Mouse (Mus musculus): ENCODE measurements around the gene Hnrnpa3. TPM values are rescaled to one million over a fixed set of nuclear protein-coding genes. Genes with fewer than 3 reads are reported as not detected.

Gene Hnrnpa3
- total RNA-seq, 1 experiment from 2014 or later = 208 TPM

- ATAC-seq (ENCODE audit: extremely low read depth, insufficient number of reproducible peaks, low FRiP score, poor library complexity, severe bottlenecking) = no peak
Observed at GRCm38 (mm10) chr2:75695676-75696350, 36.8 kb downstream of the Hnrnpa3 start.

- ATAC-seq (ENCODE audit: extremely low read depth, insufficient number of reproducible peaks, low FRiP score, poor library complexity, severe bottlenecking) = no peak
Observed at GRCm38 (mm10) chr2:75696371-75696770, 37.3 kb downstream of the Hnrnpa3 start.

- ATAC-seq (ENCODE audit: extremely low read depth, insufficient number of reproducible peaks, low FRiP score, poor library complexity, severe bottlenecking) = no peak
Observed at GRCm38 (mm10) chr2:75697222-75697621, 38.2 kb downstream of the Hnrnpa3 start.

GRCm38 (mm10) chr2:75698007-75698406 lies 38.9 kb downstream of the Hnrnpa3 start:
- peak; percentile 65 for ATAC-seq (ENCODE audit: extremely low read depth, insufficient number of reproducible peaks, low FRiP score, poor library complexity, severe bottlenecking)

DNA sequence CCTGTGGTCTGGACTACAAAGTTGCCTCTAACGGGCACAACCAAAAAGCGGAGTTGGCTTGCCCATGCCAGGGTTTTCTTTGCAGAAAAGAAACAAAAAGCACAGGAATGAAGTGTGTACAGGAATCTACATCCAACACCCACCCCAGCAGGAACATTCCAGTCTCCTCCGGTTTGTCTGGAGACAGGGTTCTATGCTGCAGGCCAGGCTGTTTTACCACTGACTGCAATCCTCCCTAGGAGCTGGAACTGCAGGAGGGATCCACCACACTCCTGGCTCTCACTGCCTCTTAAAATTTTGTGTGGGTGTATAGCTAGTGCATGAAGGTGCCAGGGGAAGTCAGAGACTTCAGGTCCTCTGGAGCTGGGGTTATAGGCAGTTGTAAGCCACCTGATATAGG lies 39.8 kb downstream of the Hnrnpa3 start:
- ATAC-seq (ENCODE audit: extremely low read depth, insufficient number of reproducible peaks, low FRiP score, poor library complexity, severe bottlenecking) = no peak

DNA sequence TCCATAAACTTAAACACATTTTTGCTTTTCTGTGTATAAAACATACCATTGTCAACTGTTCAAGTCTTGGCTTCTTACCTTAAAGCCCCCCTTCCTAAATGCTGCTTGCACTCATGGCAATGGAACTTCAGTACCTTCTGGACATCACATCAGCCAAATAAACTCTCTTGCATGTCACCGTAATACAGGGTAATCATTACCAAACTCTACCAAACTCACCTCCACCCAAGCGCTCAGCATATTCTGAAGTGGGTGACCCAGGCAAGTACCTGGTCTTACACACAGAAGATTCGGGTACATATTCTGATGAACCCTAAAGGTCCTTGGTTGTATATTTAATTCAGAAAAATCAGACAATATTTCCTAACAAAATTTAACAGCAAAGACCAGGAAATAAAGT lies 41.5 kb downstream of the Hnrnpa3 start:
- ATAC-seq (ENCODE audit: extremely low read depth, insufficient number of reproducible peaks, low FRiP score, poor library complexity, severe bottlenecking) = no peak

GRCm38 (mm10) chr2:75701207-75701606 lies 42.1 kb downstream of the Hnrnpa3 start:
- ATAC-seq (ENCODE audit: extremely low read depth, insufficient number of reproducible peaks, low FRiP score, poor library complexity, severe bottlenecking) = no peak

DNA sequence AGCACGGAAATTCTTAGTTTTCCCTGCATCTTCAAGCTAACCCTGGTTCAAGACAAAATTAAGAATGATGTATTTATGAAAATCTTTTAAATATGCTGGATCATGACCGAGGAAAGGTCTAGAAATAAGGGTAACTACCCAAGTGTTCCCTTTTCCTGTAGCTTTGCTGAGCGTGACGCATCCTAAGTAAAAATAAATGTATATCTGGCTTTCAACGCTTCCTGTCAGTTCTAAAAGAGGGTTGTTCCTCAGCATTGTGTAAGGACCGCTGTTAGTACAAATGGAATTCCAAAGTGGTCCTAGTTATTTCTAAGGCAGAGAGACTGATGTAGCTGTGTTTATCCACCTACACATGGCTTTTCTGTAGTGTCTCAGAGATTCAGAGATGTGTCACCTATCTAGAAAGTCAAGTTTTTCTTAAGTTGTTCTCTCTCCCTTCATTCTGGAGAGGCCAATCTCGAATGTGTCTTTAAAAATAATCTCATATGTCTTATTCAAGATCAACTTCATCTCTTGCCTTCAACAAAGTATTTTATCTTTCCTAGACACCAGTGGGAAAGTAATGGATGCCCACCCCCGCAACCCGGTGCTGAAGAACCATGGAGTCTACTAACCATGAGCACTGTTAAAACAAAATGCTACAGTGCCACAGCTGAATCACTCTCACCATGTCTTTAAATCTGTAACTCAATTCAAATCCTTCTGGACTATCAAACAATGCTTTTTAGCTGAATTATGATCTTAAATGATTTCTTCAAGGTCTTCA lies 42.9 kb downstream of the Hnrnpa3 start:
- ATAC-seq (ENCODE audit: extremely low read depth, insufficient number of reproducible peaks, low FRiP score, poor library complexity, severe bottlenecking) = no peak

- ATAC-seq (ENCODE audit: extremely low read depth, insufficient number of reproducible peaks, low FRiP score, poor library complexity, severe bottlenecking) = no peak
Observed at GRCm38 (mm10) chr2:75702588-75702976, 43.5 kb downstream of the Hnrnpa3 start.

- peak; percentile 45 for ATAC-seq (ENCODE audit: extremely low read depth, insufficient number of reproducible peaks, low FRiP score, poor library complexity, severe bottlenecking)
Observed at GRCm38 (mm10) chr2:75703375-75704181, 44.5 kb downstream of the Hnrnpa3 start.

DNA sequence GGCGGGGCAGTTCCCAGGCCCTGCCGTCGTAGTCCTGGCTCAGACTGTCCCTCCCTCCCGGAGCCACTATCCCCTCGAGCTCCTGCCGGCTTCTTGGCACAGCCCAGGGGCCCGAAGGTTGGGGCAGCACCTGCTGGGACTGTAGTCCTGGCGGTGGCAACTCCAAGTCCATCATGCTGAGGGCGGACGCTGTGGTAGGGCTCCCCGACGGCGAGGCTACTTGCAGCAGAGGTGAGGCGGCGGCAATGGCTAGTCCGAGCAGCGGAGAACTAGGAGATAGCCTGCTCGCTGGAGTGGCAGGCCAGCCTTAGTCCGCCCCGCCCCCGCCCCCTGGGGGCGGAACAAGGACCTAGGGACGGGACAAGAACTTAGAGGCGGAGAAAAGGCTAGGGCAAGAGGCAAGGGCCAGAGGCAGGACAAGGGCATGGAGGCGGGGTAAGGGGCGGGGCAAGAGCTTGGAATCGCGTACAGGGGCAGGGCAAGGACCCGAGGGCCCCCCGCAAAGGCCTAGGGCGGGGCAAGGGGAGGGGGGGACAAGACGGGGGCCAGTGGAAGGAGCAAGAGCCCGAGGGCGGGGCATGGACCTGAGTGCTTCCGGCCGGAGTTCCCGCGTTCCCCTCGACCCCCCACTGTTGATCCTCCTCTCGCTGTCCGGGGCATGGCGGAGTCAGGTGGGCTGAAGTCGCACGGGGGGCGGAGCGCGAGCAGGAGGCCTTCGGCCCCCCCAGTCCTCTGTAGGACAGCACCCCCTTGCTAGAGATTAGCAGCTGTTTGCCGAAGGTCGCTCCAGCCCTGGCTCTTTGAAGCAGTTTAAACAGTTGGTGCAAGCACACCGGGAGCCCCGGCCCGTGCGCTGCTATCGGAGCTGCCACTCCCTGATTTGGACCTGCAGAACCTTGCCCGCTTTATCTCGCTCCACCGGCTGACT lies 45.4 kb downstream of the Hnrnpa3 start, which contains the start of gene Nfe2l2:
TSS of gene Nfe2l2 (minus strand) at position 408 of the 928 bp plus-strand sequence.
- ATAC-seq (ENCODE audit: extremely low read depth, insufficient number of reproducible peaks, low FRiP score, poor library complexity, severe bottlenecking) = peak; percentile 87

- no peak for ATAC-seq (ENCODE audit: extremely low read depth, insufficient number of reproducible peaks, low FRiP score, poor library complexity, severe bottlenecking)
Observed at GRCm38 (mm10) chr2:75705162-75705752, 46.2 kb downstream of the Hnrnpa3 start.

DNA sequence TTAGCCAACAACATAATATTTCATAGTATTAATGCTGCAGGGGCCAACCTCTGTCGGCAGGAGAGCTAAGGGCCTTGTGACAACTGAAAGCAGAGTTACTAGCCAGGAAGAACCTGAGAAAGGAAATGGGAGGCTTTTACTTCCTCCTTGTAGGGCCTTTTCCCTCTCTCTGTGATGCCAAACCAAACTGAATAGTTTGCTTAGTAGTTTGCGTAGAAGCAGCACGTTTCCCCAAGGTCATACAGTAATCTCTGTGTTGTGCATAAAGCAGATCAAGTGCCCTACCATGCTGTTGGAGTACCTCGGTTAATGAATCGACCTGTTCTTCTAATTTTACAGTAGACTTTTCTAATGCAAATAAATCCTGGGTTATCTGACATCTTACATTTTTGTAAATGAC lies 47.4 kb downstream of the Hnrnpa3 start:
- no peak for ATAC-seq (ENCODE audit: extremely low read depth, insufficient number of reproducible peaks, low FRiP score, poor library complexity, severe bottlenecking)

- no peak for ATAC-seq (ENCODE audit: extremely low read depth, insufficient number of reproducible peaks, low FRiP score, poor library complexity, severe bottlenecking)
Observed at GRCm38 (mm10) chr2:75707420-75707819, 48.4 kb downstream of the Hnrnpa3 start.

- ATAC-seq (ENCODE audit: extremely low read depth, insufficient number of reproducible peaks, low FRiP score, poor library complexity, severe bottlenecking) = no peak
Observed at GRCm38 (mm10) chr2:75713083-75713482, 54.0 kb downstream of the Hnrnpa3 start.

- ATAC-seq (ENCODE audit: extremely low read depth, insufficient number of reproducible peaks, low FRiP score, poor library complexity, severe bottlenecking) = no peak
Observed at GRCm38 (mm10) chr2:75714766-75715165, 55.7 kb downstream of the Hnrnpa3 start.

GRCm38 (mm10) chr2:75716046-75717016 lies 57.3 kb downstream of the Hnrnpa3 start:
- no peak for ATAC-seq (ENCODE audit: extremely low read depth, insufficient number of reproducible peaks, low FRiP score, poor library complexity, severe bottlenecking)

All from neutrophil, adult 5-6 weeks (primary cell).